Mouse (Mus musculus) stomach, postnatal 0 days (tissue): ENCODE data around the gene Fam129b.

Experiments used
- CTCF ChIP-seq: IDR thresholded peaks from 2 replicates; pipeline ENCODE4 v1.5.1; 2016; ENCODE audit warnings: antibody characterized with exemption, low read depth, mild to moderate bottlenecking, moderate library complexity
- EP300 ChIP-seq: optimal IDR thresholded peaks from 2 replicates; pipeline ENCODE3; 2016; ENCODE audit warnings: antibody characterized with exemption

DNA sequence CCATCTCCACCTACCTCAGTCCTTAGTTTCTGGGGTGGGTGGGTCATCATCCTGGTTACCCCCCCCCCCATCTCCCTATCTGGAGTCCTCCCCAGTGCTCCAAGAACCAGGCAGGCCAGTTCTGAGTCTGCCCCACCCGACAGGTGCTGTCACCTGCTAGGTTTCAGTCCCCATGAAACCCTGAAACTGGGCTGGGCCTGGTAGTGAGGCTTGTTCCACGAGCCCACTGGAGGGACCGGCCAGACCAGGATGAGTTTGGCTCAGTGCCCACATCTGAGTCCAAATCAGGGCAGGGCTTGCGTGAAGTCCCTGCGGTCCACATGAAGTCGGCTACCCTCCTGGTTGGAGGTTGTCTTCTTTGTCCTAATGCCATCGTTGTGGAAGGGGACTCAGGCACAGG, 23.1 kb downstream of the Fam129b start:
- TF ChIP-seq CTCF (no peak), EP300 (peak; percentile 72)
